In genomic region chr7:16976298-16976697, GRCm38 (mm10) we compare ENCODE assay signal across 20 mouse cellular contexts. TPM values are rescaled to one million over a fixed set of nuclear protein-coding genes. Genes with fewer than 3 reads are reported as not detected.
"Had no signal": no experiment of that assay in that cellular context is flagged by ENCODE, and none has a peak within 500 bp of the region (broad histone marks: within the 10 kb centered on the region; RNA-seq: fewer than 3 reads in every experiment).

No protein-coding gene starts in this region.

- DNase-seq: lung, adult 18-20 months; lung, embryonic 14.5 days; lung, postnatal 10 days; lung, postnatal 4 days; retina, postnatal 1 day; right cerebral cortex, adult 18-20 months; right cerebral cortex, postnatal 25 days; right cerebral cortex, postnatal 4 days; spleen, adult 18-20 months; thymus, adult 18-20 months; thymus, postnatal 14 days; thymus, postnatal 36 days had no signal

- H3K36me3 ChIP-seq: midbrain, embryonic 10.5 days; midbrain, embryonic 13.5 days; midbrain, embryonic 15.5 days; neural tube, embryonic 13.5 days; neural tube, embryonic 15.5 days had no signal

- H3K27ac ChIP-seq: midbrain, embryonic 10.5 days; midbrain, embryonic 13.5 days; midbrain, embryonic 15.5 days; neural tube, embryonic 13.5 days; neural tube, embryonic 15.5 days had no signal

- ATAC-seq: midbrain, embryonic 13.5 days; midbrain, embryonic 15.5 days had no signal

- H3K9me3 ChIP-seq: midbrain, embryonic 13.5 days; midbrain, embryonic 15.5 days; neural tube, embryonic 13.5 days; neural tube, embryonic 15.5 days had no signal

- H3K27me3 ChIP-seq: midbrain, embryonic 13.5 days; midbrain, embryonic 15.5 days; neural tube, embryonic 13.5 days; neural tube, embryonic 15.5 days had no signal

- H3K4me3 ChIP-seq: midbrain, embryonic 10.5 days; midbrain, embryonic 13.5 days; midbrain, embryonic 15.5 days; myocyte; neural tube, embryonic 13.5 days; neural tube, embryonic 15.5 days had no signal

- H3K4me2 ChIP-seq: lung, embryonic 14.5 days; midbrain, embryonic 13.5 days; midbrain, embryonic 15.5 days; neural tube, embryonic 13.5 days; neural tube, embryonic 15.5 days had no signal

- H3K9ac ChIP-seq: lung, embryonic 14.5 days; midbrain, embryonic 13.5 days; midbrain, embryonic 15.5 days; neural tube, embryonic 13.5 days; neural tube, embryonic 15.5 days had no signal

RNA-seq across cellular contexts. Expression of gene Gm42372, which starts 6.6 kb away (rescaled TPM):
- polyA plus RNA-seq: myocyte had no signal

RNA-seq across cellular contexts. Expression of gene Pnmal1, which starts 16.8 kb away (rescaled TPM):
- total RNA-seq: megakaryocyte, adult 5-6 weeks; megakaryocyte-erythroid progenitor cell, adult 5-6 weeks had no signal

RNA-seq across cellular contexts. Expression of gene Pnmal2, which starts 31.8 kb away (rescaled TPM):
- total RNA-seq: megakaryocyte, adult 5-6 weeks; megakaryocyte-erythroid progenitor cell, adult 5-6 weeks had no signal
